Mouse (Mus musculus) Patski (cell line): Measurements from ENCODE around the gene Cstf2. TPM values are rescaled to one million over a fixed set of nuclear protein-coding genes. Genes with fewer than 3 reads are reported as not detected.
A peak's percentile ranks its signal among the peaks of the same experiment; 100 is the strongest.

Experiments used
- ATAC-seq: fragments of 100-300 bp; one replicate; pipeline ENCODE4 v1.8.0; 2021
- CTCF ChIA-PET: fragments of 350-600 bp; sonication (Branson Sonifier 250); formaldehyde crosslinking; loops from one replicate; lab custom pipeline; 2022; ENCODE audit warnings: inconsistent platforms; lab: Charles Lee
- POLR2A ChIA-PET: fragments of 350-600 bp; sonication (Branson Sonifier 250); formaldehyde crosslinking; loops from one replicate; lab custom pipeline; 2022; ENCODE audit warnings: antibody characterized with exemption, inconsistent platforms; lab: Charles Lee
- DNase-seq: peaks from one replicate; pipeline ENCODE4 v3.0.0-alpha.2; 2011; ENCODE audit warnings: low read depth, low spot score
- H3K27me3 ChIP-seq: fragments of 371-371 bp; one replicate; pipeline ENCODE4 v1.5.1; 2021
- CTCF ChIP-seq: fragments of 100-300 bp; IDR thresholded peaks from one replicate; pipeline ENCODE4 v1.5.1; 2021
- in situ Hi-C: fragments of 300-500 bp; cut with MboI; formaldehyde crosslinking; loops from 3 replicates; pipeline ENCODE4 v1.11.1; 2018; ENCODE audit warnings: low pct_unique_long_range_greater_than_20kb, mixed read lengths
- polyA plus RNA-seq: library from polyadenylated mRNA; unstranded; gene quantifications from one replicate; pipeline ENCODE4 v1.2.3, GENCODE M21; 2021

Cstf2 gene
- polyA plus RNA-seq, 1 experiment from 2014 or later, result 36.6 TPM

DNA sequence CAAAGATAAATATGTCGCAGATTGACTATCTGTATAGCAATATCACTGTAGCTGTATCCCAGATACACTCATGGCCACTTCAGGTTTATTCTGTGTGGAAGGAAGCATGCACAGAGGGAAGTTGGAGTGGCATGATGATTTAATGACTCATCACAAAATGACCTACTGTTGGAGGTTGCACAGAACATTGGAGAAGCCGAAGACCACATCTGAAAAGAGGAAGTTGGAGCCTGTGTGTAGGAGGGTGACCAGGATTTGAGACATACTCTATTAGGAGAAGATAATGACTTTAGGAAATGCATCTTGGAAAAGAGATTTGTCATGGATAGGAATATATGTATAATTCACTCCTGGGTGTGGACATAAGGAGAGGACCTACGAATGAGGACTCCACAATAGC, 57.4 kb downstream of the Cstf2 start:
- H3K27me3 ChIP-seq, result peaks cover 26% of the 10 kb centered on the region
- POLR2A ChIA-PET, result no interaction called here
- in situ Hi-C loops, result no loop called here

DNA sequence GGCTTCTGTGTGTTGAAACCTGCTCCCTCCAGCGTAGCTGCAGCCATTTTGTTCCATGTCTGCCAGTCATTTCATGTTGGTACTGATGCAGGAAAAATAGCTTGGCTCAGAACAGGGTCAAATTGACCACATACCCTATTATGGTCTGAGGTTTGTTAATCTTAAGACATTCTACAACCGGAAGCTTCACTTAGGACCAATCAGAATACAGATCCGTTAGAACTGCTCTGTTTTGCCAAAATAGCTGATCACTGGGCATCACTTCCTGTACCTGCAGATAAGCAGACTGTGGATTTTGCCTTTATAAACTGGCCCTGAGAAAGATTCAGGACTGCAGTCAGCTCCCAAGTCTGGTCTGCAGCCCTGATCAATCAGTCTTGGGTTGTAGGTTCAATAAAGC, 69.6 kb downstream of the Cstf2 start:
- in situ Hi-C loops, result no loop called here
- CTCF ChIA-PET, result interaction anchor here (1.4 kb wide), 1 partner anchor 191 kb away, joined by 4 read pairs; no protein-coding TSS in a partner anchor
- no peak for TF ChIP-seq CTCF
- POLR2A ChIA-PET, result no interaction called here
- peaks cover 45% of the 10 kb centered on the region for H3K27me3 ChIP-seq
- ATAC-seq, result no peak
- no peak for DNase-seq

More for the DNA sequence above, 57.4 kb downstream of the Cstf2 start:
- no peak for TF ChIP-seq CTCF
- no peak for ATAC-seq
- no peak for DNase-seq
- CTCF ChIA-PET, result interaction anchor here (1.0 kb wide), 1 partner anchor 11 kb away, joined by 3 read pairs; no protein-coding TSS in a partner anchor

DNA sequence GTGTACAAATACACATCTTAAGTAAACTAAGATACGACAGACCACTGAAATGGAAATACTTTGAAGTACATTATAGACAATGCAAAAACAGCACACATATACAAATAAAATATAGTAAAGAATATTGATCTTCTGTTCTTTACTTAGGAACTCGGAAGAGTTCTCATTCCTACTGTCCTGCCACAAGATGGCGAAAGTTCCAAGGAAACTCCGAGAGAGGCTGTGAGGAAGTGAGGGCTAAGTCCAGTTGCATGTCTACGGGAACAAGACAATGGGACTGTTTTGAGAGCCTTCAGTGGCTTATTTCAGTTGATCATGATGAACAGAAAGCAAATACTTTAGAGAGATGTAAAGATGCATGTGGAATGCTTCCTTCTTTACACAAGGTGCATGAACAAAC, 73.3 kb downstream of the Cstf2 start:
- TF ChIP-seq CTCF, result peak; percentile 57
- ChIA-PET POLR2A (no interaction called here), CTCF (no interaction called here)
- no peak for ATAC-seq
- in situ Hi-C loops, result no loop called here
- DNase-seq, result no peak
- H3K27me3 ChIP-seq, result peaks cover 32% of the 10 kb centered on the region

DNA sequence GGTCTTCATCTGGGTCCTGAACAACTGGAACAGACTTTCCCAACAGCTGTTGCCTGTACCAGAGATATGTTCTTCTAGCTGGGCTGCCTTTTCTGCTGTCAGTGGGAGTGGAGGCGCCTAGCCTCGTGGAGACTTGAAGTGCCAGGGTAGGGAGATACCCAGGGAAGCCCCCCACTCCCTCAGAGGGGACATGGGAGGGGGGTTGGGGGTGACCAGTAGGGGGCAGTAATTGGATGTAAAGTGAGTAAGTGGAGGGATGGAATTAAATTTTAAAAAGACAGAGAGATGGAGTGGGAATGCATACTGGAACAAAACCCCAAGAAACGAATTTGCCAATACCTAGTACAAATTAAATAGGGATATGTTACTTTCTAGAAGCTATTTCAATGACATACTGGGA, 74.8 kb downstream of the Cstf2 start:
- peaks cover 28% of the 10 kb centered on the region for H3K27me3 ChIP-seq
- in situ Hi-C loops, result no loop called here
- DNase-seq (no peak), ATAC-seq (no peak)
- ChIA-PET POLR2A (no interaction called here), CTCF (interaction anchor here (1.1 kb wide), 1 partner anchor 12 kb away, joined by 3 read pairs; no protein-coding TSS in a partner anchor)
- no peak for TF ChIP-seq CTCF

Other genes with a start within 250 kb of the Cstf2 start
- gene Tnmd, start 208.2 kb upstream of the Cstf2 start, polyA plus RNA-seq, result not detected
- gene Tspan6, start 160.8 kb upstream of the Cstf2 start, polyA plus RNA-seq, result 132 TPM
- 4.9 TPM for gene Srpx2, start 150.8 kb upstream of the Cstf2 start, polyA plus RNA-seq
- 0.63 TPM for gene Sytl4, start 77.4 kb upstream of the Cstf2 start, polyA plus RNA-seq
- 2.6 TPM for gene Xkrx, start 102.9 kb downstream of the Cstf2 start, polyA plus RNA-seq
- gene Arl13a, start 128.3 kb downstream of the Cstf2 start, polyA plus RNA-seq, result not detected
- 0.27 TPM for gene Nox1, start 162.8 kb downstream of the Cstf2 start, polyA plus RNA-seq
- 19.6 TPM for gene Trmt2b, start 217.8 kb downstream of the Cstf2 start, polyA plus RNA-seq
- gene Tmem35a, start 236.0 kb downstream of the Cstf2 start, polyA plus RNA-seq, result not detected
- gene Cenpi, start 248.9 kb downstream of the Cstf2 start, polyA plus RNA-seq, result 19.4 TPM